Mouse (Mus musculus) ES-E14 (cell line): ENCODE data around the gene Tenm2.

ENCODE experiments used
- CHD2 ChIP-seq: IDR thresholded peaks from 2 replicates; pipeline ENCODE4 v1.6.1; 2014; ENCODE audit warnings: mild to moderate bottlenecking, low read depth, low read length, inconsistent platforms
- HCFC1 ChIP-seq: IDR thresholded peaks from 2 replicates; pipeline ENCODE4 v1.6.1; 2012; ENCODE audit warnings: low read length, inconsistent platforms, borderline replicate concordance; ENCODE audit not compliant: insufficient read depth
- MAFK ChIP-seq: IDR thresholded peaks from 2 replicates; pipeline ENCODE4 v1.6.1; 2014; ENCODE audit warnings: mild to moderate bottlenecking, low read depth, low read length, inconsistent platforms; ENCODE audit not compliant: insufficient read depth
- ZC3H11A ChIP-seq: IDR thresholded peaks from 2 replicates; pipeline ENCODE4 v1.6.1; 2012; ENCODE audit warnings: low read depth, mild to moderate bottlenecking, inconsistent platforms, low read length, borderline replicate concordance
- ZNF384 ChIP-seq: IDR thresholded peaks from 2 replicates; pipeline ENCODE4 v1.6.1; 2012; ENCODE audit warnings: low read depth, low read length, inconsistent platforms

GRCm38 (mm10) chr11:36538144-36538543 lies 697.6 kb downstream of the Tenm2 start:
- TF ChIP-seq ZNF384: no peak
- TF ChIP-seq ZC3H11A: no peak
- no peak for TF ChIP-seq CHD2
- no peak for TF ChIP-seq MAFK
- TF ChIP-seq HCFC1: no peak
